14 mouse cellular contexts compared by ENCODE assay signal in genomic region chr9:58276346-58276745, GRCm38 (mm10). TPM values are rescaled to one million over a fixed set of nuclear protein-coding genes. Genes with fewer than 3 reads are reported as not detected.
DNase-seq lines count a peak whose midpoint lies in the region; ATAC-seq lines count a peak whose summit lies in the region.
"Had no signal": no experiment of that assay in that cellular context is flagged by ENCODE, and none has a peak within 500 bp of the region (broad histone marks: within the 10 kb centered on the region; RNA-seq: fewer than 3 reads in every experiment).

No protein-coding gene starts in this region.

- H3K27ac ChIP-seq in lung, embryonic 16.5 days (ENCODE audit: low read length), result peak overlapping the region; percentile 16; the same call in 1 of the 2 replicates
- H3K27ac ChIP-seq: hindbrain, embryonic 12.5 days had no signal

- DNase-seq in lung, postnatal 4 days, result no peak
- DNase-seq in Muller cell, postnatal 12 days (ENCODE audit: inconsistent ontology term), result peak; percentile 34
- peak; percentile 60 to 73 for DNase-seq in kidney, adult 8-10 months
- DNase-seq in yolk sac, embryonic 10.5 days (ENCODE audit: low spot score), result peak; percentile 40
- DNase-seq in left cerebral cortex, postnatal 4 days, result no peak
- DNase-seq in urinary bladder, postnatal 36 days (ENCODE audit: low spot score in 2 of 2), result no peak
- DNase-seq: lung, postnatal 36 days; right cerebral cortex, postnatal 14 days had no signal

- no peaks in the 10 kb centered on the region for H3K27me3 ChIP-seq in lung, embryonic 16.5 days (ENCODE audit: control insufficient read depth, insufficient read depth, low read depth, low read length)
- H3K27me3 ChIP-seq: hindbrain, embryonic 12.5 days had no signal

- H3K4me3 ChIP-seq in lung, embryonic 16.5 days (ENCODE audit: low read length), result no peak overlapping the region
- H3K4me3 ChIP-seq: hindbrain, embryonic 12.5 days had no signal

- 56% methylated on average over 5 of the region's 5 CpGs for WGBS in lung, embryonic 16.5 days

- ATAC-seq in lung, embryonic 16.5 days (ENCODE audit: low read depth), result no peak
- ATAC-seq: forebrain, embryonic 14.5 days; intestine, embryonic 16.5 days had no signal

- H3K9me3 ChIP-seq in lung, embryonic 16.5 days (ENCODE audit: control insufficient read depth, low read length), result no peaks in the 10 kb centered on the region
- H3K9me3 ChIP-seq: hindbrain, embryonic 12.5 days had no signal

- intact Hi-C loops in left cerebral cortex, postnatal 4 days (cut with DNase I), result no loop called here

- H3K36me3 ChIP-seq in lung, embryonic 16.5 days (ENCODE audit: control insufficient read depth, insufficient read depth, low read length), result no peaks in the 10 kb centered on the region
- H3K36me3 ChIP-seq: hindbrain, embryonic 12.5 days had no signal

- H3K4me2 ChIP-seq in lung, embryonic 16.5 days (ENCODE audit: low read depth, low read length), result no peak overlapping the region
- H3K4me2 ChIP-seq: hindbrain, embryonic 12.5 days had no signal

- H3K9ac ChIP-seq in lung, embryonic 16.5 days (ENCODE audit: low read length), result no peak overlapping the region
- H3K9ac ChIP-seq: hindbrain, embryonic 12.5 days had no signal

- peaks cover 20% of the 10 kb centered on the region for H3K4me1 ChIP-seq in lung, embryonic 16.5 days (replicated peaks; ENCODE audit: control insufficient read depth, insufficient read depth, low read length)

RNA-seq across cellular contexts. Expression of gene Stoml1, which starts 23.4 kb away (rescaled TPM):
- polyA plus RNA-seq in lung, embryonic 16.5 days (2015; fragmentation: Nextera tagmentation; extraction: Ambion mirVana), result 28.7 and 28.8 TPM in 2 replicates
- 10 to 100 TPM; 84.5 to 93.2 TPM for total RNA-seq in left cerebral cortex, postnatal 4 days (2021)

RNA-seq across cellular contexts. Expression of gene Pml, which starts 26.8 kb away (rescaled TPM):
- polyA plus RNA-seq in lung, embryonic 16.5 days (2015; fragmentation: Nextera tagmentation; extraction: Ambion mirVana), result 20.4 and 21.6 TPM in 2 replicates
- 10 to 100 TPM; 11.3 to 14.7 TPM for total RNA-seq in left cerebral cortex, postnatal 4 days (2021)

RNA-seq across cellular contexts. Expression of gene Loxl1, which starts 36.6 kb away (rescaled TPM):
- polyA plus RNA-seq in lung, embryonic 16.5 days (2015; fragmentation: Nextera tagmentation; extraction: Ambion mirVana), result 38.6 and 42.4 TPM in 2 replicates
- total RNA-seq in left cerebral cortex, postnatal 4 days (2021), result 1 to 10 TPM; 4.8 to 5.5 TPM
- total RNA-seq: monocyte, adult 5-6 weeks; neutrophil, adult 5-6 weeks had no signal

Comparison
In these comparisons a context has a peak if more than half of its experiments do, and no peak if none do; other contexts are left out.
1. DNase-seq: peak in Muller cell, postnatal 12 days (single experiment), kidney, adult 8-10 months (2 of 2) and yolk sac, embryonic 10.5 days (single experiment); none in lung, postnatal 4 days (0 of 2), left cerebral cortex, postnatal 4 days (single experiment) and urinary bladder, postnatal 36 days (0 of 2).